Mouse (Mus musculus): ENCODE measurements around the gene Nfix. TPM values are rescaled to one million over a fixed set of nuclear protein-coding genes. Genes with fewer than 3 reads are reported as not detected.

Nfix gene
- polyA plus RNA-seq, 1 experiment, result 74.6 TPM

DNA sequence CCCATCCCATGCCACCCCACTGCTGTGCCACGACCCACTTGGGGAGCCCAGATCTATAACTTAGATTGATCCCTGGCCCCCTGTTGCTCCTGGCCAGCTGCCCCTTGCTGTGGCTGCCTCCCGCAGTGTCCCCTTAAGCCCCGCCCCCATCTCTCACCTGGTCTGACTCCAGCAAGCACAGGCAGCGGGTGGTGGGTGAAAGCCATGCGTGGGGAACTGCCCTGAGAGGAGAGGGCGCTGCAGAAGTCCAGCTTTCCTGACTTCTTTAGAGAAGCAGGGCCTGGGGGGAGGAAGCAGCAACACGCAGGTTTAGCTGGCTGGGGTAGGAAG, 76.6 kb downstream of the Nfix start:
- Histone ChIP-seq H3K4me3 (ENCODE audit: insufficient read depth, low read depth, low read length) (no peak overlapping the region), H3K4me1 (ENCODE audit: control insufficient read depth, insufficient read depth, insufficient read length, low read length) (peaks cover 36% of the 10 kb centered on the region), H3K27ac (replicated peaks; ENCODE audit: low read depth, low read length) (peak overlapping the region; percentile 56; the same call in 1 of the 2 replicates)

DNA sequence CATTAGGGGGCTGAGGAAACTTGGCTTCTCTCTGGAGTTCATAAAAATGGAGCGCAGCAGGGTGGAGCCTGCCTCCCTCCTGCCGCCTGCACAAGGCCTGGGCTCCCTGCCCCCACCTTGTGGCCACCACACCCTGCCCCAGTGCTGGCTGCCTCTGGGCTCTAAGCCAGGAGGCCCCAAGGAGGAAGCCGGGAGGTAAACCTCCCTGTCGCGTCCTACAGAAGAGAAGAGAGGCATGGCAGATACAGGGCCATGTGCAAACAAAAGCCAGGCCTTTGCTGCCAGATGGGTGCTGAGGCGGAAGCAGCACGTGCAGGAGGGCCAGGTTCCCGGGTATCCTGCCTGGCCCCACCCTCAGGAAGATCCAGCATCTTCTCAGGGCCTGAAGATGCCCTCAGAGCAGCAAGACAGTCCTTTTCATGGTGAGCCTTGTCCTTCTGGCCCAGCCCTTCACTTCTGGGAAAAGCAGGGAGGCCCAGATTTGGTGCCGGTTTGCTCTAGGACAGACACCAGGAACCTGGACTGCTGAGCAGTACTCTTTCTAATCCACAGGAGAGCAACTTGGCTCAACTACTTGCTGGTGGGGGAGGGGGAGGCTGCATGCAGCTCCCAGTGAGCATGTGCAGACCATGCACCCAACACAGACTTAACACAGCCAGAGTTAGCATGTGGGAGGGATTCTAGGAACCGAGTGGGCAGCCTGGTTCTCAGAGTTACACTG, 77.1 kb downstream of the Nfix start, which contains the start of gene G430095P16Rik:
Gene G430095P16Rik (plus strand): TSS at position 158 of the 721 bp plus-strand sequence.
- no peak within 1 kb of the TSS for H3K4me3 ChIP-seq (ENCODE audit: insufficient read depth, low read depth, low read length)

DNA sequence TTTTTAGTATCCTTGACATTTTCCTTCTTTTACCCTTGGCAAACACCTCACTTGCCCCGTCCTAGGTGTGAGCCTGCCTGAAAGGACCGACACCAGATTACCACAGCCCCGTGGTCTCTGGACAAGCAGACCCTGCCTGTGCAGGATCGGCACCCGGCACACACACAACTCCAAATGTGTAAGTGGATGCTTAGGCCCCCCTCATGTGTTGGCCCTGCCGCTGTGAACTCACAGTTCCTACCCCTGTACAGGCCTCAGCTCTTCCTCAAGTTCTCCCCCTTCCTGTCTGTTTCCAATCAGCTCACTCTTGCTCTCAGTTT, 77.7 kb downstream of the Nfix start:
- H3K4me3 ChIP-seq (ENCODE audit: insufficient read depth, low read depth, low read length), result no peak overlapping the region
- H3K4me1 ChIP-seq (ENCODE audit: control insufficient read depth, insufficient read depth, insufficient read length, low read length), result peaks cover 36% of the 10 kb centered on the region
- H3K27ac ChIP-seq (replicated peaks; ENCODE audit: low read depth, low read length), result peak overlapping the region; percentile 55

More for the DNA sequence above, 77.1 kb downstream of the Nfix start, which contains the start of gene G430095P16Rik:
- Histone ChIP-seq H3K4me1 (ENCODE audit: control insufficient read depth, insufficient read depth, insufficient read length, low read length) (peaks cover 36% of the 10 kb centered on the region), H3K27ac (replicated peaks; ENCODE audit: low read depth, low read length) (peak within 1 kb of the TSS; percentile 56)

DNA sequence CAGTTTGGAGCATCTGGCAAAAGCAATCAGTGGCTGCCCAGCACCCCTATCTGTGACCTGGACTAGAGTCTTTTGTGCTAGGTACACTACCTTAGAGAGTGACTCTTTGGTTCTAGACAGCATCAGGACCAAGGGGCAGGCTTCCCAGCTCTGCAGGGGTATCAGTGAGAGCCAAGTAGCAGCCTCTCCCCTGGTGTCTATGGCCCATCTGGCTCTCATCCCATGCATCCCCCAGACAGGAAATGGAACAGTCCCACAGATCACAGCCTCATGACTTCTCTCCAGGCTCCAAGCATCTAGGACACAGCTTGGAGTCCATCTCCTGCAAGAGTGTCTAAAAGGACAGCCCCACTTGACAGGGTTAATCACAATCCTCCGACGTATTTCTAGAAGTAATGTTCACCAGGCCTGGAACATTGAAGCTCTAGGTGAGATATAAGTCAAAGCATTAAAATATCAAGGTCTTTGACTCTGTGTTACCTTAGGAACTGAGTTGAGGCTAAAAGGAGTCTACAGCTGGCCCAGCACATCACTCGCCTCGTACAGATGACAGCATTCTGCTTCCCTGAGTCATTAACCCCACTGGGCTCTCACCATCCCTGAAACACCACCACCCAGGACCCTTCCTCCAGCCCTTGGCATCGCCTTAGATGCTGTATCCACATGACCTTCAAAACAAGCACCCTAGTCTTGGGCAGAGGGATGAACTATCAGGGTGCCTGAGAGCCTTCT, 81.0 kb downstream of the Nfix start:
- Histone ChIP-seq H3K4me1 (ENCODE audit: control insufficient read depth, insufficient read depth, insufficient read length, low read length) (peaks cover 19% of the 10 kb centered on the region), H3K27ac (replicated peaks; ENCODE audit: low read depth, low read length) (no peak overlapping the region), H3K4me3 (ENCODE audit: insufficient read depth, low read depth, low read length) (no peak overlapping the region)

DNA sequence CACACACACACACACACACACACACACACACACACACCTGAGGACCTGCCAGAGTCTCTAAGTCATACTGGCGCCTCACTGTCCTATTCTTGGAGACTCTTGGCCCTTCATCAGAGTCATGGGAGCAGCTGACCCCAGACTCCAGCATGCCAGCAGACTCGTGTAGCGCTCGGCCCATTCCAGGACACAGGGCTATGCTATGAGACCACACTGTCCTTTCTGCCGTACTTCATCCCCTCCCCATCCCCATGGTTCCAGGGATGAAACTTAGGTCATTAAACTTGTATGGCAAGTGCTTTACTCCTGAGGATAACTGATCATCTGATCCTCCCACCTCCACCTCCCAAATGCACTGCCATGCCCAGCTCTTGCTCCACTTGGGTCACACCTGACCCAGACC, 81.7 kb downstream of the Nfix start:
- Histone ChIP-seq H3K4me1 (ENCODE audit: control insufficient read depth, insufficient read depth, insufficient read length, low read length) (peaks cover 13% of the 10 kb centered on the region), H3K4me3 (ENCODE audit: insufficient read depth, low read depth, low read length) (no peak overlapping the region), H3K27ac (replicated peaks; ENCODE audit: low read depth, low read length) (no peak overlapping the region)

DNA sequence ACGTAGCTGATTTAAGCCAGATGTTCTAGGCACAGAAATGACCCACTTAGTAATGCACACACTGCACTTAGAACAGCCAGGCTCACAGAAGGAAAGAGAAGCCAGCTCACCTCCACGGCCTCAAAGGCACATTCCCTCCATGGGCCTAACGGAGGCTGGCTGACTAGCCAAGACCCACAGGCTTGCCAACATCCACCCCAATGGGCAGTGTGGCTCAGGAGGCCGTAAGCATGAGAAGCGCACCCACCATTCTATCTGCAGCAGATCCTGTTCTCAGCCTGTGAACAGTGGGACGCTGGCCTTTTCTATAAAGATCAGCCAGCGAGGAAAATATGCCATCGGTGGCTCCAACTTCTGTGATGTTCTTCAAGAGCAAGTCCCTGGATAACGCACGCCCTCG, 83.4 kb downstream of the Nfix start:
- Histone ChIP-seq H3K4me3 (ENCODE audit: insufficient read depth, low read depth, low read length) (no peak overlapping the region), H3K4me1 (ENCODE audit: control insufficient read depth, insufficient read depth, insufficient read length, low read length) (peaks cover 7% of the 10 kb centered on the region; the same call in 1 of the 2 replicates), H3K27ac (replicated peaks; ENCODE audit: low read depth, low read length) (no peak overlapping the region)

DNA sequence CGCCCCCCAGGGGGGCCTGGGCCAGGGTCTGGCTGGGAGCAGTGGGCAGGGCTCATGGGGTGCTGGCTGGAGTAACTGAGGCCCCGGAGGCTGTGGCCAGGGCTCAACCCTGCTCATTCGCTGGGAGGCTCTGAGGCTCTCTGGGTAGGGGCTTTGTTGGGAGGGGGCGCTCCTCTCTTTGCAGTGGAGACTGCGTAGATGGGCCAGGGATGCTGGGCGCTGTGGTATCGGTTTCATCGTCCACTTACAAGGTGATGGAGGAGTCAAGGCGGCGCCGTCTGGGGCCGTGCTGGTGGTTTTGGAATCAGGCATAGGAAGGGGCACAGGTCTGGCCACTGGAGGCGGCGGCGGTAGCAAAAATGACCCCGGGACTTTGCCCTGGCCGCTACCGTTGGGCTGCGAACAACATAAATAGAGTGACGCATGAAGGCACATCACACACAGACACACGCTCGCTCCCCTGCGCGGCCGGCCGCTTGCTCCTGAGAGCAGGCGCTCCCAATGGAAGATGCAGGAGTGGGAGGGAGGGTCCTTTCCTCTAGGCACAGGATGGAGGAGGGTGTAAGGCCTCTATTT, 84.2 kb downstream of the Nfix start:
- Histone ChIP-seq H3K4me1 (ENCODE audit: control insufficient read depth, insufficient read depth, insufficient read length, low read length) (peaks cover 7% of the 10 kb centered on the region; the same call in 1 of the 2 replicates), H3K27ac (replicated peaks; ENCODE audit: low read depth, low read length) (no peak overlapping the region), H3K4me3 (ENCODE audit: insufficient read depth, low read depth, low read length) (no peak overlapping the region)

DNA sequence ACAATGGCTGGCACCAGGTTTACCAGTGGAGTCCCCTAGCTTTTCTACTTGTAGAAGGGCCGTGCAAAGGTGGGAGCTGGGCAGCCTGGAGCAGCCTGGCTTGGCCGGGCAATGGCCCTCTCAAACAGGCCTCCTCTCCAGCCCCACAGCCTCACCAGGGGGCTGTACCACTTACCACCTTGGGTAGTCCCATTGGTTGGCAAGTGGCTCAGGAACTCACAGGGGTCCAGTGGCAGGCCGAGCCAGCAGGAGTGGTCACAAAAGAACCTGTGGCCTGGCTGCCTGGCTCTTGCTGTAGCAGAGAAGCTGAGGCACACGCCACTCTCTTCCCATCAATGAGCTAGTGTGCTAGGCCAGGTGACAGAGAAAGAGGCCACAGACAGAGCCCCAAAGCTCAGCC, 86.0 kb downstream of the Nfix start:
- Histone ChIP-seq H3K4me1 (ENCODE audit: control insufficient read depth, insufficient read depth, insufficient read length, low read length) (peaks cover 7% of the 10 kb centered on the region; the same call in 1 of the 2 replicates), H3K27ac (replicated peaks; ENCODE audit: low read depth, low read length) (no peak overlapping the region), H3K4me3 (ENCODE audit: insufficient read depth, low read depth, low read length) (no peak overlapping the region)

DNA sequence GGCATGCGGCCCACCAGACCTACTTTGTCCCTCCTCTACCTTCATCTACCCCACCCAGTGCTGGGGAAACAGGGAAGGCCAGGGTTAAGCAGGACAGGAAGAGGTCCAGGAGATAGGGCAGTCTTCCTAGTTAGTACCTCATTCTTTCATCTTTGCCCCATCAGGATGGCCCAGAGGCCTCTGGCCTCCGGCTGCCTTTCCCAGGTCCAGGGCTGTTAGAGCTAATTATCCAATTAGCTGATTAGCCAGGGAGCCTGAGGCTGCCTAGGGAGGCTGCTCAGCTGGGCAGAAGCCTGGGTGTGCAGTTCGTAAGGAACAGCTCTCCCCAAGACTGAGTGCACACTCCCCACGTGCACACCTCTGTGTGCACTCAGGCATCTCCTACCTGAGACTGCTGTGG, 86.8 kb downstream of the Nfix start:
- Histone ChIP-seq H3K4me3 (ENCODE audit: insufficient read depth, low read depth, low read length) (no peak overlapping the region), H3K4me1 (ENCODE audit: control insufficient read depth, insufficient read depth, insufficient read length, low read length) (peaks cover 7% of the 10 kb centered on the region; the same call in 1 of the 2 replicates), H3K27ac (replicated peaks; ENCODE audit: low read depth, low read length) (peak overlapping the region; percentile 21; the same call in 1 of the 2 replicates)

DNA sequence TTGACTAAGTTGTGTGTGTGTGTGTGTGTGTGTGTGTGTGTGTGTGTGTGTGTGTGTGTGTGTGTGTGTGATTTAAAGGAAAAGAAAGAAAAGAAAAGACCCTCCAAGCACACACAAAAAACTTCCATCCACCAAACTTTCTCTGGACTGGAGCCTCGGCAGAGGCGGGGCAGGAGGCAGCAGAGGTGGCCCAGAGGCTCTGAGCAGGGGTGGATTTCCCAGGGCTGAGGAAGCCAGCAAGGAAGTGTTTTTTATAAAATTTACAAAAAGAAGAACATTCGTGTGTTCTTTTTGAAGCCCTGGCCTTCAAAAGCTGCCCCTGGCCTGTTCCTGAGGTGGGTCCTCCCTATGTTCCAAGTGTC, 87.4 kb downstream of the Nfix start:
- H3K4me1 ChIP-seq (ENCODE audit: control insufficient read depth, insufficient read depth, insufficient read length, low read length), result peaks cover 7% of the 10 kb centered on the region; the same call in 1 of the 2 replicates
- H3K4me3 ChIP-seq (ENCODE audit: insufficient read depth, low read depth, low read length), result no peak overlapping the region
- H3K27ac ChIP-seq (replicated peaks; ENCODE audit: low read depth, low read length), result peak overlapping the region; percentile 21; the same call in 1 of the 2 replicates

DNA sequence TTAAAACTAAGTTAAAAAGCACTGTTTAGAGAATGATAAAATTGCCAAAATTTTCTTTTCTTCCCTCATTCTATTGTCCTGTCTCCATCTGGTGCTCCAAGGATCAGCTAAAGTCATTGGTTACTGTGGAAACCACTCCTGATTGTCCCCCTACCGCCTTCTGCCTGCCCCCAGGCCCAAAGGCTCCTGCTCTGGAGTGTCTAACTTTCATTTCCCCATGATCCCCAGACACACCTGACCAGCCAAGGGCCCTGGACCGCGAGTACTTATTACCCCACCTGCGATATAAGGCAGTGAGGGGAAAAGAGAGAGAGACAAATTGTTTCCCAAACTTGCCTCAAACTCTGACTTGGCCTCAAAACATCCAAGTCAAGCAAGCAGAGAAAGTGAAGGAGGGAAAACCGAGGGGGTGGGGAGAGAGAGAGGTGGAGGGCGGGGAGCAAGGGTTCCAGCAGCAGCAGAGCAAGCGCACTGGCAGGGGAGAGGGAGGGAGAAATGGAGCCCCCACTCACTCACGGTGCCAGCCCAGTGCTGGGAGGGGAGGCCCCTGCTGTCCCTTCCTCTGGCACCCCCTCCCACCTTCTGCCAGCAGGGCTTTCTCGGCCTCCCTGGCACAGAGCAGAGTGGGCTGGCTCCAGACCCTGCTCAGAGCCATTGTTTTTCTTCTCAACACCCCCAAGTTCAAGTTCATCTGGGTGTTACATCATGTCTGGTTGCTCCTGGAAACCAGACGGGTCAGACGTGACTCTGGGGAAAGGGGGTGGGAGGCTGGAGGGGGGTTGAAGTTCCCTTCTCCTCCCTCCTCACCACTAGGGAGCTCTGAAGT, 88.0 kb downstream of the Nfix start:
- peak overlapping the region; percentile 67 for H3K27ac ChIP-seq (replicated peaks; ENCODE audit: low read depth, low read length)
- no peak overlapping the region for H3K4me3 ChIP-seq (ENCODE audit: insufficient read depth, low read depth, low read length)
- H3K4me1 ChIP-seq (ENCODE audit: control insufficient read depth, insufficient read depth, insufficient read length, low read length), result peaks cover 7% of the 10 kb centered on the region

DNA sequence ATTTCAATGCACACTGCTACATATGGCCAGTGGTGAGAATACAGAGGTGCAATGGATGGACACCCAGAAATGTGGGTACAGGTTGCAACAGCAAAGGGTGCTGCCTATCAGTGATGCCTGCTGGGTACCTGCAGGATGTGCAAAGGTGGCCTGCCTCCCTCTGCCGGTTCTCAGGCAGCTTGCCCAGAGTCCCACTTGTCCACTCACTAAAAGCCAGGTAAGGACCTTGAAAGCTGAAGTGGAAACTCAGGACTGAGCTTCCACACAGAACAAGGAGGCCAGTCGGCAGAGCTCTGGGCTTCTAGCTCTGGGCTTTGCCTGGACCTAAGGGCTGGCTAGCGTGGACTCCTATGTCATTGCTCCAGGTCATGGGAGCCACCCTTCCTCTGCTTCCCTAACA, 88.8 kb downstream of the Nfix start:
- H3K4me3 ChIP-seq (ENCODE audit: insufficient read depth, low read depth, low read length), result no peak overlapping the region
- H3K27ac ChIP-seq (replicated peaks; ENCODE audit: low read depth, low read length), result peak overlapping the region; percentile 67; the same call in 1 of the 2 replicates
- peaks cover 11% of the 10 kb centered on the region for H3K4me1 ChIP-seq (ENCODE audit: control insufficient read depth, insufficient read depth, insufficient read length, low read length)

DNA sequence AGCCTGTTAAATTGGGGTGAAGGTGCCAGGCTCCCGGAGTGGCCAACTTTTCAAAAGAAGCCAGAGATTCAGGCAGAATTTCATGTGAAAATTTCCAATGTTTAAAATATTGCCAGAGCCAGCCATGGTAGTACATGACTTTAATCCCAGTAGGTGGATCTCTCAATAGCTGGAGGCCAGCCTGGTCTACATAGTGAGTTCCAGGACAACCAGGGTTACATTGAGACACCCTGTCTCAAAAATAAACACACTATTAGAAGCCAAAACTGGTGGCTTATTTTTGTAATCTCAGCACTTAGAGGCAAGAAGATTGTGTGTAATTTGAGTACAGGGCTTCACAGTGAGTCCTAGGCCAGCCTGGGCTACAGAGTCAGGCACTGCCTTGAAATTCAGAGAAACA, 90.2 kb downstream of the Nfix start:
- H3K4me1 ChIP-seq (ENCODE audit: control insufficient read depth, insufficient read depth, insufficient read length, low read length), result peaks cover 14% of the 10 kb centered on the region
- H3K4me3 ChIP-seq (ENCODE audit: insufficient read depth, low read depth, low read length), result no peak overlapping the region
- peak overlapping the region; percentile 36; the same call in 1 of the 2 replicates for H3K27ac ChIP-seq (replicated peaks; ENCODE audit: low read depth, low read length)

DNA sequence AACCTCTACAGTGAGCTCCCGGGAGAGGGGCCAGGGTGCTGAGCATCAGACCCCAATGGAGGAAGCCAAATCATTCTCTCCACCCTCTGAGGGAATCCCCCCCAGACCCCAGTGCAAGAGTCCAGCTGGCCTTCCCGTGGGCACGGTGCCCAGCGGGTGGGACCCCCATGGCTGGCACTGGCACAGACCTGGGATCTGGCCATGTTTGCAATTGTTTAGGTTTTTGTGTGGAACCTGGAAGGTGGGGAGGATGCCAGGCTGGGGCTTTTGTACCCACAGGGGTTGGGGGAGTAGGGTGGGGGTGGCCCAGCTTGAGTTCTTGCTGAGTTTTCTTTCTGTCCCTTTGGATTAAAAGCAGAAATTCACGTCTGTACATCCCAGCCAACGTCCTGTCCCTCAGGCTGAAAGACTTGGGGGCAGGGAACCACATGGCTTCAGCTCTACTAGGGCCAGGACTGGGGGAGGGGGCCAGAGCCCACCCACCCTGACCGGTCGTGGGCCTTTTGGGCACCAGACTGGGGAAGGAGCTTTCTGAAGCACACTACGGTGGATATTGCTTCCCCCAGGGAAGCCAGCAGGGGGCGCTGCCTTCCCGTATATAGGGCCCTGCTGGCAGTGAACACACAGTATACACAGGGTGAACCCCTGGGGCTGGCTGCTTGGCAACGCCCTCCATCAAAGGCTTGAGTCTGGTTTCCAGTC, 91.2 kb downstream of the Nfix start:
- Histone ChIP-seq H3K4me1 (ENCODE audit: control insufficient read depth, insufficient read depth, insufficient read length, low read length) (peaks cover 17% of the 10 kb centered on the region), H3K4me3 (ENCODE audit: insufficient read depth, low read depth, low read length) (no peak overlapping the region), H3K27ac (replicated peaks; ENCODE audit: low read depth, low read length) (no peak overlapping the region)
